Mouse (Mus musculus) CD4-positive helper T cell, adult 2 months (primary cell): Measurements from ENCODE around the gene Dock3.

Source experiments
- DNase-seq: peaks from one replicate; pipeline ENCODE4 v3.0.0-alpha.2; 2012; ENCODE audit warnings: low read depth, missing footprints, low spot score

Gene Dock3

GRCm38 (mm10) chr9:107231539-107232139, at the start of gene Dock3:
TSS of gene Dock3 (minus strand) at chr9:107231909.
- peak; percentile 63 for DNase-seq

- peak; percentile 90 for DNase-seq
These were observed 48.8 kb upstream of the Dock3 start for GRCm38 (mm10) chr9:107280322-107281027.

GRCm38 (mm10) chr9:107279378-107280321, 47.9 kb upstream of the Dock3 start:
- DNase-seq = peak; percentile 69

GRCm38 (mm10) chr9:107278527-107279377, 47.0 kb upstream of the Dock3 start:
- DNase-seq = peak; percentile 83

GRCm38 (mm10) chr9:107278126-107278525, 46.4 kb upstream of the Dock3 start:
- DNase-seq = no peak

GRCm38 (mm10) chr9:107277603-107278002, 45.9 kb upstream of the Dock3 start:
- DNase-seq = no peak

GRCm38 (mm10) chr9:107275710-107276109, 44.0 kb upstream of the Dock3 start:
- DNase-seq = no peak

- DNase-seq = no peak
These were observed 43.0 kb upstream of the Dock3 start for GRCm38 (mm10) chr9:107274751-107275150.

GRCm38 (mm10) chr9:107273184-107273583, 41.5 kb upstream of the Dock3 start:
- peak; percentile 46 for DNase-seq

GRCm38 (mm10) chr9:107272284-107272683, 40.6 kb upstream of the Dock3 start:
- no peak for DNase-seq

- no peak for DNase-seq
These were observed 39.6 kb upstream of the Dock3 start for GRCm38 (mm10) chr9:107271177-107271938.

- DNase-seq = no peak
These were observed 38.1 kb upstream of the Dock3 start for GRCm38 (mm10) chr9:107269772-107270171.

- DNase-seq = no peak
These were observed 36.2 kb upstream of the Dock3 start for GRCm38 (mm10) chr9:107267721-107268402.

- DNase-seq = no peak
These were observed 35.3 kb upstream of the Dock3 start for GRCm38 (mm10) chr9:107267028-107267427.

GRCm38 (mm10) chr9:107264731-107265130, 33.0 kb upstream of the Dock3 start:
- no peak for DNase-seq

GRCm38 (mm10) chr9:107263912-107264311, 32.2 kb upstream of the Dock3 start:
- DNase-seq = no peak

- DNase-seq = no peak
These were observed 30.7 kb upstream of the Dock3 start for GRCm38 (mm10) chr9:107262375-107262774.

GRCm38 (mm10) chr9:107261792-107262191, 30.1 kb upstream of the Dock3 start:
- DNase-seq = no peak

GRCm38 (mm10) chr9:107260836-107261235, 29.1 kb upstream of the Dock3 start:
- no peak for DNase-seq

- no peak for DNase-seq
These were observed 28.7 kb upstream of the Dock3 start for GRCm38 (mm10) chr9:107260429-107260828.
